Mouse (Mus musculus): ENCODE data around the gene Ubr2.

GRCm38 (mm10) chr17:47056476-47056875, 46.1 kb upstream of the Ubr2 start:
- TF ChIP-seq POLR2A (IDR thresholded peaks at IDR 0.05; ENCODE audit: low read depth, low read length) = no peak
- no peak for TF ChIP-seq CTCF (conservative IDR thresholded peaks at IDR 0.05; ENCODE audit: insufficient read depth, insufficient read length, low read depth, low read length)
